Mouse (Mus musculus): ENCODE results near the gene Ppm1n.

DNA sequence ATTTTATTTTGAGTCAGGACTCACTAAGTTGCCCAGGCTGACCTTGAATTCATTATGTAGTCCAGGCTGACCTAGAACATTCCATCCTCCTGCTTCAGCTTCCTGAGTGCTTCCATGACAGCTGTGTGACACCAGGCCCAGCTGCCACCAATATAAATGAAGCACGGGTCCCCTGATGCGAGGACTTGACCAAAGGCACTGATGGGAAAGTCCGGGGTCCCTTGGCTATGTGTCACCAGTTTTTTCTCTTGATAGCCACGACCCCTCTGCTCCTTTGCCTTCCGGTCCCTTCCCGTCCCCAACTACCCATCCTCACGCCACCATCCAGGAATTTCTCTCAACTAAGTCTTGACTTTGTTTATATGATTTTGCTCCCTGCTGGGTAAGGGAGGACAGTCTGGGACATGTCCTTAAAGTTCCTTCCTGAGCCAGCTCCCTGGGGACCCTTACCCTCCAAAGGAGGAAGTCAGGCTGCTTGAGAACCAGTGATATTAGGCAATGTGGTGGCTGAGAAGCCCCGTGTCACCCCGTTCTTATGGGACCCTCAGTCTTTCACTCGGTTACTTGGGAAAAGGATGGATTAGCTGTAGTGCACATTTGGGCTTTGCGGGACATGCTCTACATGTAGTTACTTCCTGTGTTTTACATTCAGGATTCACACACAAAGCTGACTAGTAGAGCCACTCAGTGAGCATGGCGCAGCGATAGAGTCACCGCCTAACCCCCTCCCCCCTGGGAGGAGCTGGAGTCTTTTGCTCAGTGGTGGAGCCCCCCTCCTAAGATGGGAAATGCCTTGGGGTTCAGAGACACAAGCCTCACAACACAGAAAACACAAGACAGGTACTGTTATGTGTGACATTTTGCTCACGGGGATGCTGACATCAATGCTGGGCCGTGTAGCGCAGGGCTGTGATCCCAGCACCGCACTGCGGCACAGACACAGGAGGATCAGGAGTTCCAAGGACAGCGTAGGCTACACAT, 52.8 kb downstream of the Ppm1n start:
- no peak for TF ChIP-seq CTCF (IDR thresholded peaks at IDR 0.05; ENCODE audit: low read depth)
- no peak for TF ChIP-seq EP300 (IDR thresholded peaks at IDR 0.05; ENCODE audit: low read depth)
